10 mouse cellular contexts compared by ENCODE assay signal in genomic region chr11:98027785-98028184, GRCm38 (mm10). TPM values are rescaled to one million over a fixed set of nuclear protein-coding genes. Genes with fewer than 3 reads are reported as not detected.
A peak's percentile ranks its signal among the peaks of the same experiment; 100 is the strongest.
DNase-seq lines count a peak whose midpoint lies in the region; ATAC-seq and TF ChIP-seq lines count a peak whose summit lies in the region.
"Had no signal": no experiment of that assay in that cellular context is flagged by ENCODE, and none has a peak within 500 bp of the region (broad histone marks: within the 10 kb centered on the region; RNA-seq: fewer than 3 reads in every experiment).

No protein-coding gene starts in this region.

- TF ChIP-seq CTCF in E14TG2a.4 (conservative IDR thresholded peaks at IDR 0.05; ENCODE audit: low read length): no peak

- H3K9me3 ChIP-seq in heart, embryonic 11.5 days (replicated peaks; ENCODE audit: control insufficient read depth, low read length): no peaks in the 10 kb centered on the region
- no peaks in the 10 kb centered on the region for H3K9me3 ChIP-seq in E14TG2a.4 (ENCODE audit: low read length)
- no peaks in the 10 kb centered on the region for H3K9me3 ChIP-seq in forebrain, embryonic 15.5 days
- H3K9me3 ChIP-seq in liver, embryonic 16.5 days (replicated peaks; ENCODE audit: control insufficient read depth, low read length): no peaks in the 10 kb centered on the region

- H3K9ac ChIP-seq in heart, embryonic 11.5 days (ENCODE audit: low read depth, low read length): peak overlapping the region; percentile 100
- H3K9ac ChIP-seq in forebrain, embryonic 15.5 days (replicated peaks): peak overlapping the region; percentile 96
- peak overlapping the region; percentile 97 for H3K9ac ChIP-seq in liver, embryonic 16.5 days (ENCODE audit: low read depth, low read length)

- H3K4me1 ChIP-seq in heart, embryonic 11.5 days (ENCODE audit: control insufficient read depth, insufficient read depth, low read length): peaks cover 10% of the 10 kb centered on the region
- H3K4me1 ChIP-seq in E14TG2a.4 (replicated peaks; ENCODE audit: low read depth, low read length): peaks cover 64% of the 10 kb centered on the region
- H3K4me1 ChIP-seq in forebrain, embryonic 15.5 days: peaks cover 32% of the 10 kb centered on the region
- H3K4me1 ChIP-seq in liver, embryonic 16.5 days (ENCODE audit: control insufficient read depth, low read depth, low read length): peaks cover 10% of the 10 kb centered on the region

- peak overlapping the region; percentile 91 for H3K4me2 ChIP-seq in heart, embryonic 11.5 days
- peak overlapping the region; percentile 82 for H3K4me2 ChIP-seq in forebrain, embryonic 15.5 days (replicated peaks)
- H3K4me2 ChIP-seq in liver, embryonic 16.5 days (ENCODE audit: low read depth, low read length): peak overlapping the region; percentile 94

- no peak for DNase-seq in heart, adult 18-20 months
- no peak for DNase-seq in frontal cortex, postnatal 36 days (ENCODE audit: low spot score in 2 of 2)
- no peak for DNase-seq in urinary bladder, postnatal 4 days (ENCODE audit: low spot score in 2 of 2)
- no peak for DNase-seq in kidney, postnatal 4 days
- DNase-seq: lung, postnatal 4 days had no signal

- H3K27me3 ChIP-seq in heart, embryonic 11.5 days (ENCODE audit: control insufficient read depth, insufficient read depth, low read length): no peaks in the 10 kb centered on the region
- H3K27me3 ChIP-seq in E14TG2a.4 (ENCODE audit: insufficient read depth, low read length): no peaks in the 10 kb centered on the region
- no peaks in the 10 kb centered on the region for H3K27me3 ChIP-seq in forebrain, embryonic 15.5 days
- H3K27me3 ChIP-seq in liver, embryonic 16.5 days (ENCODE audit: control insufficient read depth, insufficient read depth, low read depth, low read length): peaks cover 1% of the 10 kb centered on the region; the same call in 1 of the 2 replicates

- H3K27ac ChIP-seq in heart, embryonic 11.5 days (ENCODE audit: low read depth, low read length): no peak overlapping the region
- no peak overlapping the region for H3K27ac ChIP-seq in forebrain, embryonic 15.5 days (replicated peaks)
- peak overlapping the region; percentile 80; the same call in 1 of the 2 replicates for H3K27ac ChIP-seq in liver, embryonic 16.5 days (ENCODE audit: low read length)

- ATAC-seq in heart, embryonic 11.5 days (replicated peaks; ENCODE audit: insufficient number of reproducible peaks, low FRiP score, low TSS enrichment): no peak
- no peak for ATAC-seq in forebrain, embryonic 15.5 days (replicated peaks)
- no peak for ATAC-seq in liver, embryonic 16.5 days (ENCODE audit: low read depth)

- H3K36me3 ChIP-seq in heart, embryonic 11.5 days (ENCODE audit: control insufficient read depth, insufficient read depth, low read length): peaks cover 21% of the 10 kb centered on the region
- peaks cover 41% of the 10 kb centered on the region for H3K36me3 ChIP-seq in E14TG2a.4 (ENCODE audit: insufficient read depth, low read length)
- H3K36me3 ChIP-seq in forebrain, embryonic 15.5 days: peaks cover 31% of the 10 kb centered on the region
- H3K36me3 ChIP-seq in liver, embryonic 16.5 days (ENCODE audit: control insufficient read depth, insufficient read depth): peaks cover 27% of the 10 kb centered on the region

- peak overlapping the region; percentile 100 for H3K4me3 ChIP-seq in heart, embryonic 11.5 days (ENCODE audit: low read depth, low read length)
- peak overlapping the region; percentile 100 for H3K4me3 ChIP-seq in E14TG2a.4 (replicated peaks; ENCODE audit: low read length)
- H3K4me3 ChIP-seq in forebrain, embryonic 15.5 days: peak overlapping the region; percentile 82
- peak overlapping the region; percentile 98 for H3K4me3 ChIP-seq in liver, embryonic 16.5 days (ENCODE audit: low read depth, low read length)

- 19% methylated on average over 7 of the region's 7 CpGs for WGBS in heart, embryonic 11.5 days (ENCODE audit: insufficient replicate concordance)
- WGBS in forebrain, embryonic 15.5 days: 22% methylated on average over 7 of the region's 7 CpGs
- 7% methylated on average over 7 of the region's 7 CpGs for WGBS in liver, embryonic 16.5 days (ENCODE audit: insufficient replicate concordance)

RNA-seq across cellular contexts. Expression of gene Rpl19, which starts 1.3 kb away (rescaled TPM):
- 855 and 888 TPM in 2 replicates for polyA plus RNA-seq in heart, embryonic 11.5 days (2014; fragmentation: Nextera tagmentation; extraction: Ambion mirVana)
- 100 to 1,000 TPM; 537 to 590 TPM for total RNA-seq in heart, adult 18-20 months (2021)
- polyA plus RNA-seq in forebrain, embryonic 15.5 days (2015; fragmentation: Nextera tagmentation; extraction: Ambion mirVana): 667 and 700 TPM in 2 replicates
- polyA plus RNA-seq in liver, embryonic 16.5 days (2015; fragmentation: Nextera tagmentation; extraction: Ambion mirVana): 478 and 526 TPM in 2 replicates

RNA-seq across cellular contexts. Expression of gene Cacnb1, which starts 5.0 kb away (rescaled TPM):
- 5.0 and 6.1 TPM in 2 replicates for polyA plus RNA-seq in heart, embryonic 11.5 days (2014; fragmentation: Nextera tagmentation; extraction: Ambion mirVana)
- 1 to 10 TPM; 5.1 to 5.9 TPM for total RNA-seq in heart, adult 18-20 months (2021)
- 40.7 and 41.5 TPM in 2 replicates for polyA plus RNA-seq in forebrain, embryonic 15.5 days (2015; fragmentation: Nextera tagmentation; extraction: Ambion mirVana)
- 0.81 and 1.2 TPM in 2 replicates for polyA plus RNA-seq in liver, embryonic 16.5 days (2015; fragmentation: Nextera tagmentation; extraction: Ambion mirVana)

RNA-seq across cellular contexts. Expression of gene Stac2, which starts 25.5 kb away (rescaled TPM):
- polyA plus RNA-seq in heart, embryonic 11.5 days (2014; fragmentation: Nextera tagmentation; extraction: Ambion mirVana): 0.26 and 0.27 TPM in 2 replicates
- under 1 TPM; 0.15 to 0.25 TPM for total RNA-seq in heart, adult 18-20 months (2021)
- 2.9 and 3.2 TPM in 2 replicates for polyA plus RNA-seq in forebrain, embryonic 15.5 days (2015; fragmentation: Nextera tagmentation; extraction: Ambion mirVana)
- 0.05 TPM in 1 of 2 replicates, not detected in the other for polyA plus RNA-seq in liver, embryonic 16.5 days (2015; fragmentation: Nextera tagmentation; extraction: Ambion mirVana)
- polyA plus RNA-seq: CD4-positive, CD25-positive, alpha-beta regulatory T cell, adult 4 months had no signal

RNA-seq across cellular contexts. Expression of gene Arl5c, which starts 31.8 kb away (rescaled TPM):
- polyA plus RNA-seq in heart, embryonic 11.5 days (2014; fragmentation: Nextera tagmentation; extraction: Ambion mirVana): 7.2 and 8.0 TPM in 2 replicates
- 1 to 10 TPM in 1 of 2 experiments, not detected in 1; 1.1 TPM for total RNA-seq in heart, adult 18-20 months (2021)
- 6.9 and 7.0 TPM in 2 replicates for polyA plus RNA-seq in forebrain, embryonic 15.5 days (2015; fragmentation: Nextera tagmentation; extraction: Ambion mirVana)
- 7.4 and 8.3 TPM in 2 replicates for polyA plus RNA-seq in liver, embryonic 16.5 days (2015; fragmentation: Nextera tagmentation; extraction: Ambion mirVana)

RNA-seq across cellular contexts. Expression of gene Plxdc1, which starts 41.5 kb away (rescaled TPM):
- 0.14 TPM in 1 of 2 replicates, not detected in the other for polyA plus RNA-seq in heart, embryonic 11.5 days (2014; fragmentation: Nextera tagmentation; extraction: Ambion mirVana)
- total RNA-seq in heart, adult 18-20 months (2021): 1 to 10 TPM; 3.2 to 4.6 TPM
- polyA plus RNA-seq in forebrain, embryonic 15.5 days (2015; fragmentation: Nextera tagmentation; extraction: Ambion mirVana): 0.65 and 0.89 TPM in 2 replicates
- 0.65 and 1.2 TPM in 2 replicates for polyA plus RNA-seq in liver, embryonic 16.5 days (2015; fragmentation: Nextera tagmentation; extraction: Ambion mirVana)
